Mouse (Mus musculus) cerebellum, adult 2 months (tissue): Measurements from ENCODE around the gene Fgf18.

Experiments
- CTCF ChIP-seq: fragments of 200-500 bp; IDR thresholded peaks from 2 replicates; pipeline ENCODE4 v1.5.1; 2011; ENCODE audit warnings: low read depth, mild to moderate bottlenecking, control low read depth, low read length, moderate library complexity, borderline replicate concordance; ENCODE audit not compliant: insufficient read depth
- POLR2A ChIP-seq: fragments of 200-500 bp; IDR thresholded peaks from 2 replicates; pipeline ENCODE4 v1.6.1; 2011; ENCODE audit warnings: low read length, control low read depth, borderline replicate concordance; ENCODE audit not compliant: insufficient read depth

GRCm38 (mm10) chr11:33081175-33081574 lies 66.0 kb downstream of the Fgf18 start:
- TF ChIP-seq CTCF = no peak
- TF ChIP-seq POLR2A = no peak
